Mouse (Mus musculus): ENCODE measurements around the gene Olfr116.

Gene Olfr116

GRCm38 (mm10) chr17:37627009-37627408 is at the start of gene Olfr116, which contains the start of gene Olfr115:
TSS of gene Olfr116 (minus strand) at chr17:37627199.
TSS of gene Olfr115 (minus strand) at chr17:37627109.
- in situ Hi-C loops (cut with MboI, MseI) = no loop called here

GRCm38 (mm10) chr17:37666688-37667087 is 39.7 kb upstream of the Olfr116 start, which contains the start of gene Olfr118:
TSS of gene Olfr118 (plus strand) at chr17:37666988.
- in situ Hi-C loops (cut with MboI, MseI) = no loop called here

DNA sequence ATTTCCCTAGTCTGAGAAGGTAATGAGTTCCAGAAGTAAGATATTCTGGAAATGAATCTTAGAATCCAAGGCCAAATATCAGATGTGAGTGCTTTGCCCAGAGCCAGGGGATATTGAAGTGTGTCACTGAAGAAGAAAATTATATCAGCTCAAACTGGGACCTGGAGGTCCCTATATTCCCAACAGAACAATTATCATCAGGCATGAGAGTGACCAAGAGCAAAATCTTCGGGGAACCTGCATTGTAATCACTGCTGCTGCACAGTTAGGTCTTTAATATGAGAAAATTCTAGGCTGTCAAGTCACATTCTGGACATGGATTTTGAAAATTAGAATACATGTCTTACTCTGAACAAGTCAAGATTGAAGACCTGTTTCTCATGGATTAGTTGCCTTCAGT is 36.7 kb upstream of the Olfr116 start, which contains the start of gene Olfr117:
Gene Olfr117 (minus strand): TSS at position 101 of the 400 bp plus-strand sequence.
- in situ Hi-C loops (cut with MboI, MseI) = no loop called here

- in situ Hi-C loops (cut with MboI, MseI) = no loop called here
Measured at GRCm38 (mm10) chr17:37592643-37593042, 34.4 kb downstream of the Olfr116 start, which contains the start of gene Olfr114. TSS of gene Olfr114 (minus strand) at chr17:37592743.

- in situ Hi-C loops (cut with MboI, MseI) = no loop called here
Measured at GRCm38 (mm10) chr17:37577563-37577962, 49.4 kb downstream of the Olfr116 start, which contains the start of gene Olfr113. TSS of gene Olfr113 (minus strand) at chr17:37577663.
